Mouse (Mus musculus) lung, postnatal 25 days (tissue): Measurements from ENCODE around the gene Fkbp1a.
A peak's percentile ranks its signal among the peaks of the same experiment; 100 is the strongest.

Source experiments
- DNase-seq: peaks from one replicate; pipeline ENCODE4 v3.0.0; 2022; ENCODE audit warnings: low spot score

Fkbp1a gene

GRCm38 (mm10) chr2:151549615-151550121 is 7.4 kb downstream of the Fkbp1a start:
- DNase-seq, result no peak

GRCm38 (mm10) chr2:151562930-151563921 is 20.9 kb downstream of the Fkbp1a start:
- peak; percentile 29 for DNase-seq

- no peak for DNase-seq
Measured at GRCm38 (mm10) chr2:151564006-151564405, 21.7 kb downstream of the Fkbp1a start.

GRCm38 (mm10) chr2:151564986-151565385 is 22.7 kb downstream of the Fkbp1a start:
- DNase-seq, result no peak

- no peak for DNase-seq
Measured at GRCm38 (mm10) chr2:151566856-151567255, 24.6 kb downstream of the Fkbp1a start.

- DNase-seq, result no peak
Measured at GRCm38 (mm10) chr2:151569452-151569851, 27.2 kb downstream of the Fkbp1a start.

GRCm38 (mm10) chr2:151571873-151572700 is 29.8 kb downstream of the Fkbp1a start, which contains the start of gene Sdcbp2:
Sdcbp2 (plus strand) TSS chr2:151572622.
- DNase-seq, result peak; percentile 23

GRCm38 (mm10) chr2:151573667-151574066 is 31.4 kb downstream of the Fkbp1a start:
- DNase-seq, result no peak

GRCm38 (mm10) chr2:151574607-151575006 is 32.3 kb downstream of the Fkbp1a start:
- no peak for DNase-seq

GRCm38 (mm10) chr2:151575119-151575698 is 32.9 kb downstream of the Fkbp1a start:
- peak; percentile 59 for DNase-seq

GRCm38 (mm10) chr2:151575699-151576389 is 33.6 kb downstream of the Fkbp1a start:
- DNase-seq, result peak; percentile 86

- no peak for DNase-seq
Measured at GRCm38 (mm10) chr2:151579183-151579582, 36.9 kb downstream of the Fkbp1a start.

- no peak for DNase-seq
Measured at GRCm38 (mm10) chr2:151580945-151581344, 38.7 kb downstream of the Fkbp1a start.

GRCm38 (mm10) chr2:151585934-151586333 is 43.7 kb downstream of the Fkbp1a start:
- DNase-seq, result no peak

- DNase-seq, result no peak
Measured at GRCm38 (mm10) chr2:151586807-151587206, 44.5 kb downstream of the Fkbp1a start.

- DNase-seq, result peak; percentile 12
Measured at GRCm38 (mm10) chr2:151587306-151587705, 45.0 kb downstream of the Fkbp1a start.

GRCm38 (mm10) chr2:151598068-151598467 is 55.8 kb downstream of the Fkbp1a start:
- DNase-seq, result no peak

- DNase-seq, result no peak
Measured at GRCm38 (mm10) chr2:151602106-151602505, 59.8 kb downstream of the Fkbp1a start.

- no peak for DNase-seq
Measured at GRCm38 (mm10) chr2:151603630-151604029, 61.3 kb downstream of the Fkbp1a start.

- peak; percentile 43 for DNase-seq
Measured at GRCm38 (mm10) chr2:151605437-151605987, 63.2 kb downstream of the Fkbp1a start.

GRCm38 (mm10) chr2:151608435-151608834 is 66.2 kb downstream of the Fkbp1a start:
- DNase-seq, result no peak
